Mouse (Mus musculus): Measurements from ENCODE around the gene Plekha7. TPM values are rescaled to one million over a fixed set of nuclear protein-coding genes. Genes with fewer than 3 reads are reported as not detected.

Gene Plekha7
- polyA plus RNA-seq, 1 experiment from 2014 or later = 10.4 TPM

GRCm38 (mm10) chr7:116282755-116283154 lies 25.4 kb downstream of the Plekha7 start:
- Histone ChIP-seq H3K36me3 (ENCODE audit: control insufficient read depth, insufficient read depth, low read length) (no peaks in the 10 kb centered on the region), H3K4me1 (ENCODE audit: control insufficient read depth, insufficient read depth, low read length) (peaks cover 56% of the 10 kb centered on the region), H3K4me3 (ENCODE audit: low read depth, low read length) (no peak overlapping the region), H3K27ac (ENCODE audit: low read depth, low read length) (peak overlapping the region; percentile 76), H3K9me3 (ENCODE audit: control insufficient read depth, low read length) (no peaks in the 10 kb centered on the region), H3K9ac (ENCODE audit: low read length) (no peak overlapping the region), H3K4me2 (peak overlapping the region; percentile 14; the same call in 1 of the 2 replicates), H3K27me3 (ENCODE audit: control insufficient read depth, insufficient read depth, low read length) (no peaks in the 10 kb centered on the region)
- 5% methylated on average over 11 of the region's 11 CpGs for WGBS
- ATAC-seq (ENCODE audit: low FRiP score) (peak; percentile 86), DNase-seq (ENCODE audit: low spot score, missing footprints) (peak; percentile 93)

GRCm38 (mm10) chr7:116280126-116280525 lies 28.1 kb downstream of the Plekha7 start:
- 37% methylated on average over 5 of the region's 5 CpGs for WGBS
- H3K4me2 ChIP-seq = no peak overlapping the region
- no peaks in the 10 kb centered on the region for H3K27me3 ChIP-seq (ENCODE audit: control insufficient read depth, insufficient read depth, low read length)
- H3K9me3 ChIP-seq (ENCODE audit: control insufficient read depth, low read length) = no peaks in the 10 kb centered on the region
- no peaks in the 10 kb centered on the region for H3K36me3 ChIP-seq (ENCODE audit: control insufficient read depth, insufficient read depth, low read length)
- H3K4me3 ChIP-seq (ENCODE audit: low read depth, low read length) = no peak overlapping the region
- peaks cover 51% of the 10 kb centered on the region for H3K4me1 ChIP-seq (ENCODE audit: control insufficient read depth, insufficient read depth, low read length)
- H3K9ac ChIP-seq (ENCODE audit: low read length) = no peak overlapping the region
- ATAC-seq (ENCODE audit: low FRiP score) = peak; percentile 57; the same call in 1 of the 2 replicates
- peak overlapping the region; percentile 67 for H3K27ac ChIP-seq (ENCODE audit: low read depth, low read length)
- no peak for DNase-seq (ENCODE audit: low spot score, missing footprints)

GRCm38 (mm10) chr7:116278280-116278679 lies 29.9 kb downstream of the Plekha7 start:
- no peak for ATAC-seq (ENCODE audit: low FRiP score)
- Histone ChIP-seq H3K4me2 (no peak overlapping the region), H3K4me3 (ENCODE audit: low read depth, low read length) (no peak overlapping the region), H3K9ac (ENCODE audit: low read length) (no peak overlapping the region), H3K36me3 (ENCODE audit: control insufficient read depth, insufficient read depth, low read length) (no peaks in the 10 kb centered on the region), H3K4me1 (ENCODE audit: control insufficient read depth, insufficient read depth, low read length) (peaks cover 42% of the 10 kb centered on the region), H3K9me3 (ENCODE audit: control insufficient read depth, low read length) (no peaks in the 10 kb centered on the region), H3K27ac (ENCODE audit: low read depth, low read length) (peak overlapping the region; percentile 8; the same call in 1 of the 2 replicates), H3K27me3 (ENCODE audit: control insufficient read depth, insufficient read depth, low read length) (no peaks in the 10 kb centered on the region)
- 45% methylated on average over 9 of the region's 9 CpGs for WGBS
- DNase-seq (ENCODE audit: low spot score, missing footprints) = no peak

- DNase-seq (ENCODE audit: low spot score, missing footprints) (no peak), ATAC-seq (ENCODE audit: low FRiP score) (no peak)
- H3K9ac ChIP-seq (ENCODE audit: low read length) = no peak overlapping the region
- H3K36me3 ChIP-seq (ENCODE audit: control insufficient read depth, insufficient read depth, low read length) = no peaks in the 10 kb centered on the region
- H3K9me3 ChIP-seq (ENCODE audit: control insufficient read depth, low read length) = no peaks in the 10 kb centered on the region
- no peak overlapping the region for H3K27ac ChIP-seq (ENCODE audit: low read depth, low read length)
- no peaks in the 10 kb centered on the region for H3K27me3 ChIP-seq (ENCODE audit: control insufficient read depth, insufficient read depth, low read length)
- no peak overlapping the region for H3K4me3 ChIP-seq (ENCODE audit: low read depth, low read length)
- H3K4me1 ChIP-seq (ENCODE audit: control insufficient read depth, insufficient read depth, low read length) = peaks cover 25% of the 10 kb centered on the region
- H3K4me2 ChIP-seq = no peak overlapping the region
These were observed 31.9 kb downstream of the Plekha7 start for GRCm38 (mm10) chr7:116276315-116276714.

- H3K9me3 ChIP-seq (ENCODE audit: control insufficient read depth, low read length) = no peaks in the 10 kb centered on the region
- no peaks in the 10 kb centered on the region for H3K36me3 ChIP-seq (ENCODE audit: control insufficient read depth, insufficient read depth, low read length)
- H3K27me3 ChIP-seq (ENCODE audit: control insufficient read depth, insufficient read depth, low read length) = no peaks in the 10 kb centered on the region
- no peak overlapping the region for H3K4me3 ChIP-seq (ENCODE audit: low read depth, low read length)
- no peak overlapping the region for H3K9ac ChIP-seq (ENCODE audit: low read length)
- no peak overlapping the region for H3K27ac ChIP-seq (ENCODE audit: low read depth, low read length)
- DNase-seq (ENCODE audit: low spot score, missing footprints) (no peak), ATAC-seq (ENCODE audit: low FRiP score) (no peak)
- no peak overlapping the region for H3K4me2 ChIP-seq
- WGBS = 95% methylated on average over 6 of the region's 6 CpGs
- peaks cover 17% of the 10 kb centered on the region for H3K4me1 ChIP-seq (ENCODE audit: control insufficient read depth, insufficient read depth, low read length)
These were observed 35.1 kb downstream of the Plekha7 start for GRCm38 (mm10) chr7:116273111-116273510.

GRCm38 (mm10) chr7:116269501-116269995 lies 38.6 kb downstream of the Plekha7 start:
- no peaks in the 10 kb centered on the region for H3K9me3 ChIP-seq (ENCODE audit: control insufficient read depth, low read length)
- DNase-seq (ENCODE audit: low spot score, missing footprints) (no peak), ATAC-seq (ENCODE audit: low FRiP score) (0 out of 2 replicates have a peak, but pooled peaks have one; percentile 19)
- no peaks in the 10 kb centered on the region for H3K27me3 ChIP-seq (ENCODE audit: control insufficient read depth, insufficient read depth, low read length)
- peaks cover 18% of the 10 kb centered on the region for H3K4me1 ChIP-seq (ENCODE audit: control insufficient read depth, insufficient read depth, low read length)
- no peak overlapping the region for H3K4me2 ChIP-seq
- H3K4me3 ChIP-seq (ENCODE audit: low read depth, low read length) = no peak overlapping the region
- H3K9ac ChIP-seq (ENCODE audit: low read length) = no peak overlapping the region
- 54% methylated on average over 6 of the region's 6 CpGs for WGBS
- H3K27ac ChIP-seq (ENCODE audit: low read depth, low read length) = peak overlapping the region; percentile 1; the same call in 1 of the 2 replicates
- H3K36me3 ChIP-seq (ENCODE audit: control insufficient read depth, insufficient read depth, low read length) = no peaks in the 10 kb centered on the region

- Histone ChIP-seq H3K4me2 (no peak overlapping the region), H3K4me3 (ENCODE audit: low read depth, low read length) (no peak overlapping the region), H3K36me3 (ENCODE audit: control insufficient read depth, insufficient read depth, low read length) (no peaks in the 10 kb centered on the region), H3K9ac (ENCODE audit: low read length) (peak overlapping the region; percentile 9; the same call in 1 of the 2 replicates), H3K4me1 (ENCODE audit: control insufficient read depth, insufficient read depth, low read length) (peaks cover 28% of the 10 kb centered on the region), H3K9me3 (ENCODE audit: control insufficient read depth, low read length) (no peaks in the 10 kb centered on the region), H3K27me3 (ENCODE audit: control insufficient read depth, insufficient read depth, low read length) (no peaks in the 10 kb centered on the region), H3K27ac (ENCODE audit: low read depth, low read length) (no peak overlapping the region)
- 65% methylated on average over 13 of the region's 13 CpGs for WGBS
- DNase-seq (ENCODE audit: low spot score, missing footprints) (no peak), ATAC-seq (ENCODE audit: low FRiP score) (no peak)
These were observed 39.9 kb downstream of the Plekha7 start for GRCm38 (mm10) chr7:116268113-116268926.

GRCm38 (mm10) chr7:116263281-116263680 lies 44.9 kb downstream of the Plekha7 start:
- Histone ChIP-seq H3K27me3 (ENCODE audit: control insufficient read depth, insufficient read depth, low read length) (no peaks in the 10 kb centered on the region), H3K27ac (ENCODE audit: low read depth, low read length) (no peak overlapping the region), H3K36me3 (ENCODE audit: control insufficient read depth, insufficient read depth, low read length) (no peaks in the 10 kb centered on the region), H3K9ac (ENCODE audit: low read length) (no peak overlapping the region; the same call in 1 of the 2 replicates), H3K4me3 (ENCODE audit: low read depth, low read length) (no peak overlapping the region), H3K4me1 (ENCODE audit: control insufficient read depth, insufficient read depth, low read length) (peaks cover 16% of the 10 kb centered on the region), H3K9me3 (ENCODE audit: control insufficient read depth, low read length) (no peaks in the 10 kb centered on the region), H3K4me2 (no peak overlapping the region)
- ATAC-seq (ENCODE audit: low FRiP score) = no peak
- DNase-seq (ENCODE audit: low spot score, missing footprints) = no peak
- WGBS = 52% methylated on average over 7 of the region's 7 CpGs

- H3K4me2 ChIP-seq = no peak overlapping the region
- 33% methylated on average over 2 of the region's 2 CpGs for WGBS
- no peaks in the 10 kb centered on the region for H3K9me3 ChIP-seq (ENCODE audit: control insufficient read depth, low read length)
- H3K36me3 ChIP-seq (ENCODE audit: control insufficient read depth, insufficient read depth, low read length) = no peaks in the 10 kb centered on the region
- DNase-seq (ENCODE audit: low spot score, missing footprints) = no peak
- no peak for ATAC-seq (ENCODE audit: low FRiP score)
- peaks cover 10% of the 10 kb centered on the region for H3K4me1 ChIP-seq (ENCODE audit: control insufficient read depth, insufficient read depth, low read length)
- H3K27me3 ChIP-seq (ENCODE audit: control insufficient read depth, insufficient read depth, low read length) = no peaks in the 10 kb centered on the region
- no peak overlapping the region for H3K27ac ChIP-seq (ENCODE audit: low read depth, low read length)
- H3K9ac ChIP-seq (ENCODE audit: low read length) = no peak overlapping the region
- no peak overlapping the region for H3K4me3 ChIP-seq (ENCODE audit: low read depth, low read length)
These were observed 45.7 kb downstream of the Plekha7 start for GRCm38 (mm10) chr7:116262508-116262907.
